Mouse (Mus musculus): Measurements from ENCODE around the gene Ifnk. TPM values are rescaled to one million over a fixed set of nuclear protein-coding genes. Genes with fewer than 3 reads are reported as not detected.

The Ifnk gene
- polyA plus RNA-seq, 1 experiment = not detected

DNA sequence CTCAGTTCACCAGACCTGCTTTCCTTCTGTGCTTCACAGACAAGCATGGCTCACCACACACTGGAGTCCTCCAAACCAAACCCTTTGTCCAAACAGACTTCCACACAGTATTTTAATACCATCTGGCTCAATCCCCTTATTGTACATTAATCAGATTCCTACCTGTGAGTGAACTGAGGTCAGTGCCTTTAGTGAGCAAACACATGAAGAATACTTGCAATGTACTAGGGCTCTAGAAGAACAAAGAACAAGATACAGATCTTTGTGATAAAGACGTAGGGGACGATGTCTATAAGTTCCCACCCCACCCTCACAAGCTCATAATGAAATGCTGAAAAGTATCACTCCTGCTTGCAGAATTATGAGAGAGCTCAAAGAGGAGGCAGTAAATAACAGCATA lies 33.0 kb upstream of the Ifnk start:
- DNase-seq = no peak
- Histone ChIP-seq H3K4me1 (ENCODE audit: control insufficient read depth, insufficient read depth, low read length) (no peaks in the 10 kb centered on the region; the same call in 1 of the 2 replicates), H3K27me3 (ENCODE audit: control insufficient read depth, insufficient read depth, low read length) (no peaks in the 10 kb centered on the region), H3K27ac (ENCODE audit: insufficient read depth, low read length) (no peak overlapping the region), H3K4me3 (replicated peaks; ENCODE audit: insufficient read depth, low read depth, low read length) (no peak overlapping the region)
- TF ChIP-seq POLR2A (IDR thresholded peaks at IDR 0.05; ENCODE audit: borderline replicate concordance, insufficient read depth, low read length) (no peak), CTCF (IDR thresholded peaks at IDR 0.05; ENCODE audit: borderline replicate concordance, insufficient read depth, low read depth, low read length) (no peak)
- WGBS = 95% methylated on average over 2 of the region's 2 CpGs

DNA sequence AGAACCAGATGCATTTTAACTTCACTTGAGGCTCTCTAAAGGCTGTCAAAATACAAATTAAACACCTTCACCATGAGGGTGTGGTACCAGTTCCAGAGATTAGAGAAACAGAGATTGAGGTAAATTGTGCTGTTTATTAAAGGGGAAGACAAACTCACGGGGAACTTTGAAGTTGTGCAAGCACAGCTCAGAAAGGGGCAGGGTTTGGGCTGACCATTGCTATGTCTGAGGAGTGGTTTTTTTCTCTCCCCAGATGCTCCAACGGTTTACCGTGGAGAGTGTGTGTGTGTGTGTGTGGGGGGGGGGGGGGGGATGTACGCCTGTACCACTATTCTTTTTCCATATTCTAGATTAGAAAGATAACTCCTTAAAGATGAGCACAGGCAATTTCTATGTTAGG lies 31.7 kb upstream of the Ifnk start:
- Histone ChIP-seq H3K4me3 (replicated peaks; ENCODE audit: insufficient read depth, low read depth, low read length) (no peak overlapping the region), H3K27me3 (ENCODE audit: control insufficient read depth, insufficient read depth, low read length) (no peaks in the 10 kb centered on the region), H3K4me1 (ENCODE audit: control insufficient read depth, insufficient read depth, low read length) (no peaks in the 10 kb centered on the region), H3K27ac (ENCODE audit: insufficient read depth, low read length) (no peak overlapping the region)
- no peak for DNase-seq
- TF ChIP-seq POLR2A (IDR thresholded peaks at IDR 0.05; ENCODE audit: borderline replicate concordance, insufficient read depth, low read length) (no peak), CTCF (IDR thresholded peaks at IDR 0.05; ENCODE audit: borderline replicate concordance, insufficient read depth, low read depth, low read length) (no peak)
- 69% methylated on average over 4 of the region's 4 CpGs for WGBS

DNA sequence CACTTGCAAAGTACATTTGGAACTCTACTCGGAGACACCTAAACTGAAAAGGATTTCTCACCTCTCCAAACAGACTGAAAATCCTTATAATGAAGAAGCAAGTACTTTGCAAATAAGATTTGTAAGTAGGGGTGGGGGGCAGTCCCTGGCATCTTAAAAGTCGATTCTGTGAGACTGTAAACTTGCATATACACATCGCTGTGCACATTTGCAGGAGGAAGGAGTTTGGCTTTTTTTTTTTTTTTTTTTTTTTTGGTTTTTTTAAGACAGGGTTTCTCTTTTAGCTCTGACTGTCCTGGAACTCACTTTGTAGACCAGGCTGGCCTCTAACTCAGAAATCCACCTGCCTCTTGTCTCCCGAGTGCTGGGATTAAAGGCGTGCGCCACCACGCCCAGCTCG lies 31.3 kb upstream of the Ifnk start:
- no peak for DNase-seq
- WGBS = 90% methylated on average over 8 of the region's 8 CpGs
- TF ChIP-seq POLR2A (IDR thresholded peaks at IDR 0.05; ENCODE audit: borderline replicate concordance, insufficient read depth, low read length) (no peak), CTCF (IDR thresholded peaks at IDR 0.05; ENCODE audit: borderline replicate concordance, insufficient read depth, low read depth, low read length) (no peak)
- Histone ChIP-seq H3K4me3 (replicated peaks; ENCODE audit: insufficient read depth, low read depth, low read length) (no peak overlapping the region), H3K27ac (ENCODE audit: insufficient read depth, low read length) (no peak overlapping the region), H3K4me1 (ENCODE audit: control insufficient read depth, insufficient read depth, low read length) (no peaks in the 10 kb centered on the region), H3K27me3 (ENCODE audit: control insufficient read depth, insufficient read depth, low read length) (no peaks in the 10 kb centered on the region)

DNA sequence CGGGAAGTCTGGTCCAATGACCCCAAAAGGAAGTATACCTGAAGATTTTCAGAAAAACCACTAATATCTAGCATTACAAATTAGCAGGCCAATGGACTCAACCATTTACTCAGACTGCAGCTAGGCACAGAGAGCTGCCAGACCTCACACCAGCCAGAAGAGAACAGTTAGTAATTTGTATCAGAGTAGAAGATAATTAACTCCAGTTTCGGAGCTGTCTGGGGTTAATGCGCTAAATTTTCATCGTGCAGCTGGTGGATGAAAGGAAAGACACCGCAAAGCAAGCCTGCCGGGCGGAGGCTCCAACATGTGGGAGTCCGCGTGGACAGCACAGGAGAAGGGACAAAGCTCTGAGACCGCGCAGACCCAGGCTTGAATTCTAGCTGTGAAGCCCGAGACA lies 30.8 kb upstream of the Ifnk start:
- H3K4me3 ChIP-seq (replicated peaks; ENCODE audit: insufficient read depth, low read depth, low read length) = no peak overlapping the region
- no peak for TF ChIP-seq POLR2A (IDR thresholded peaks at IDR 0.05; ENCODE audit: borderline replicate concordance, insufficient read depth, low read length)
- TF ChIP-seq CTCF (IDR thresholded peaks at IDR 0.05; ENCODE audit: borderline replicate concordance, insufficient read depth, low read depth, low read length) = no peak
- no peak for DNase-seq
- WGBS = 53% methylated on average over 12 of the region's 12 CpGs
- no peak overlapping the region for H3K27ac ChIP-seq (ENCODE audit: insufficient read depth, low read length)
- no peaks in the 10 kb centered on the region for H3K4me1 ChIP-seq (ENCODE audit: control insufficient read depth, insufficient read depth, low read length)
- no peaks in the 10 kb centered on the region for H3K27me3 ChIP-seq (ENCODE audit: control insufficient read depth, insufficient read depth, low read length)

DNA sequence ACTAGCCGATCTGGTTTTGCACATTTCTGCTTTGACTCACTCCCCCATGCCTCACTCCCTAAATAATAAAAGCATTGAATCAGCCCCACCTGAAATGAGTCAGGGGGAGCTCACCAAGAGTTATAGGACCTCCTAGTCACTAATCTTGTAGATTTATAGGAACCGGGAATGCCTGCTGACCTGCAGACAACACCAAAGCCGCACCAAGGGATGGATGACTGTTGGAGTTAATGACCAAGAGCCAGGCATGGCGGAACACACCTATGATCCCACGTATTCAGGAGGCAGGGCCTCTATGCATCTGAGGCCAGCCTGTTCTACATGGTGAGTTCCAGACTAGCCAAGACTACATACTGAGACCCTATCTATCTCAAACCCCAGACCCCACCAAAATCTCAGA lies 28.8 kb upstream of the Ifnk start:
- Histone ChIP-seq H3K27ac (ENCODE audit: insufficient read depth, low read length) (no peak overlapping the region), H3K4me1 (ENCODE audit: control insufficient read depth, insufficient read depth, low read length) (no peaks in the 10 kb centered on the region), H3K4me3 (replicated peaks; ENCODE audit: insufficient read depth, low read depth, low read length) (no peak overlapping the region), H3K27me3 (ENCODE audit: control insufficient read depth, insufficient read depth, low read length) (no peaks in the 10 kb centered on the region)
- no peak for DNase-seq
- TF ChIP-seq POLR2A (IDR thresholded peaks at IDR 0.05; ENCODE audit: borderline replicate concordance, insufficient read depth, low read length) (no peak), CTCF (IDR thresholded peaks at IDR 0.05; ENCODE audit: borderline replicate concordance, insufficient read depth, low read depth, low read length) (no peak)
- 89% methylated on average over 5 of the region's 5 CpGs for WGBS

DNA sequence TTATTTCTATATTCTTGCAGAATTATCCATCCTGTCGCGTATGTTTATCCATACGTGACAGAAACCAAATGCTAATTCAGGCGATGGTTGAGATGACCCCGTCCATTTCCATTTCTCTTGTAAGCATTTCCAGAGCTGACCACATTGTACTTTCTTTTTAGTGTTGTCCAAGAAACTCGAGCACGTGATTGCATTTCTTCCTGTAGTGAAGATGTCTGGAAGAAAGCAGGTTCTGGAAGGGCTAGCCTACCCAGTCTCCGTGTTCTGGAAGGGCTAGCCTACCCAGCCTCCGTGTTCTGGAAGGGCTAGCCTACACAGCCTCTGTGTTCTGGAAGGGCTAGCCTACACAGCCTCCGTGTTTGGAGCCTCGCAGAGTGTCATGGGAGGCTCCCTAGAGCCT lies 27.8 kb upstream of the Ifnk start:
- H3K4me3 ChIP-seq (replicated peaks; ENCODE audit: insufficient read depth, low read depth, low read length) = no peak overlapping the region
- DNase-seq = no peak
- H3K4me1 ChIP-seq (ENCODE audit: control insufficient read depth, insufficient read depth, low read length) = no peaks in the 10 kb centered on the region
- H3K27me3 ChIP-seq (ENCODE audit: control insufficient read depth, insufficient read depth, low read length) = no peaks in the 10 kb centered on the region
- no peak for TF ChIP-seq POLR2A (IDR thresholded peaks at IDR 0.05; ENCODE audit: borderline replicate concordance, insufficient read depth, low read length)
- no peak for TF ChIP-seq CTCF (IDR thresholded peaks at IDR 0.05; ENCODE audit: borderline replicate concordance, insufficient read depth, low read depth, low read length)
- WGBS = 84% methylated on average over 11 of the region's 11 CpGs
- no peak overlapping the region for H3K27ac ChIP-seq (ENCODE audit: insufficient read depth, low read length)

DNA sequence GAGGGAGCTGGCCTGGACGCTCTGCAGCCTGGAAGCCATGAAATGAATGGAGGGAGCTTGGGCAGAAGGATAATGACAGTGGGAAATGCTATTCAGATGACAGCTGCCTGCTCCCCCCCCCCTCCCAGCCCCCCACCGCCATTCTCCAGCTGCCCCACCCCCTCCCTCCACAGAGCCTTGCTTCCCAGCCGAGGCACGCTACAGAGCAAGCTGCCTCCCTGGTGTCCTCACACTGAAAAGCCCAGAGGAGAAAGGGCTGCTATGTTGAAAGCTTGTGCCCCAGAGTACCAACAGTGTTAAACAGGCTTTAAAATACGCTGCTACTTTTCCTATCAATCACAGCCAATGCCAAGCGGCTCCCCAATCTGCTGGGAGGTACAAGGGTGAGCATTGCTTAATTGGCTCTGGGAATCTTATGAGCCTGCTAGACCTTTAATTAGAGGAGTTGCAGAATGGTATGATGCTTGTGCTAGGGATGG lies 26.5 kb upstream of the Ifnk start:
- H3K27ac ChIP-seq (ENCODE audit: insufficient read depth, low read length) = no peak overlapping the region
- 16% methylated on average over 6 of the region's 6 CpGs for WGBS
- H3K27me3 ChIP-seq (ENCODE audit: control insufficient read depth, insufficient read depth, low read length) = no peaks in the 10 kb centered on the region
- TF ChIP-seq CTCF (IDR thresholded peaks at IDR 0.05; ENCODE audit: borderline replicate concordance, insufficient read depth, low read depth, low read length) (no peak), POLR2A (IDR thresholded peaks at IDR 0.05; ENCODE audit: borderline replicate concordance, insufficient read depth, low read length) (no peak)
- no peak overlapping the region for H3K4me3 ChIP-seq (replicated peaks; ENCODE audit: insufficient read depth, low read depth, low read length)
- DNase-seq = no peak
- no peaks in the 10 kb centered on the region for H3K4me1 ChIP-seq (ENCODE audit: control insufficient read depth, insufficient read depth, low read length)

DNA sequence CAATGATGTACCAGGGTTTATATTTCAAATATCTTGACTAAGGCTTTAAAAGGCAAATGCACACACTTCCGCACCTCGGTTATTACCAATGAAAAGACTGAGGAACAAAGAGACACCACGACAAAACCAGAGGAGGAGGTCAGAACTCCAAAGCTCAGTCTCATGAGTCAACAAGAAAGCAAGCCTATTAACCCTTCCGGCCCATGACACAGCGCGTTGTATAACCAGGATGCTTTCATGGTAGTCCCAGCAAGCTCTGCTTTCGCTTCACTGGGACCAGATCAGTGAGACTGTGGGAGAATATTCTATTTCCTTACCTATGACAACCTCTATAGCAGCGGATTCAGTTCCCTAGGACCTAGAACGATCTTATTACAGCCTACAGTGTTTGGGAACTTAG lies 25.1 kb upstream of the Ifnk start:
- TF ChIP-seq CTCF (IDR thresholded peaks at IDR 0.05; ENCODE audit: borderline replicate concordance, insufficient read depth, low read depth, low read length) (no peak), POLR2A (IDR thresholded peaks at IDR 0.05; ENCODE audit: borderline replicate concordance, insufficient read depth, low read length) (no peak)
- Histone ChIP-seq H3K4me1 (ENCODE audit: control insufficient read depth, insufficient read depth, low read length) (no peaks in the 10 kb centered on the region), H3K27me3 (ENCODE audit: control insufficient read depth, insufficient read depth, low read length) (no peaks in the 10 kb centered on the region), H3K4me3 (replicated peaks; ENCODE audit: insufficient read depth, low read depth, low read length) (no peak overlapping the region), H3K27ac (ENCODE audit: insufficient read depth, low read length) (no peak overlapping the region)
- DNase-seq = no peak
- 75% methylated on average over 9 of the region's 9 CpGs for WGBS
